Mouse (Mus musculus): ENCODE measurements around the gene Map2k4. TPM values are rescaled to one million over a fixed set of nuclear protein-coding genes. Genes with fewer than 3 reads are reported as not detected.
A peak's percentile ranks its signal among the peaks of the same experiment; 100 is the strongest.

The Map2k4 gene
- polyA plus RNA-seq, 1 experiment from 2014 or later, result 85.2 TPM

DNA sequence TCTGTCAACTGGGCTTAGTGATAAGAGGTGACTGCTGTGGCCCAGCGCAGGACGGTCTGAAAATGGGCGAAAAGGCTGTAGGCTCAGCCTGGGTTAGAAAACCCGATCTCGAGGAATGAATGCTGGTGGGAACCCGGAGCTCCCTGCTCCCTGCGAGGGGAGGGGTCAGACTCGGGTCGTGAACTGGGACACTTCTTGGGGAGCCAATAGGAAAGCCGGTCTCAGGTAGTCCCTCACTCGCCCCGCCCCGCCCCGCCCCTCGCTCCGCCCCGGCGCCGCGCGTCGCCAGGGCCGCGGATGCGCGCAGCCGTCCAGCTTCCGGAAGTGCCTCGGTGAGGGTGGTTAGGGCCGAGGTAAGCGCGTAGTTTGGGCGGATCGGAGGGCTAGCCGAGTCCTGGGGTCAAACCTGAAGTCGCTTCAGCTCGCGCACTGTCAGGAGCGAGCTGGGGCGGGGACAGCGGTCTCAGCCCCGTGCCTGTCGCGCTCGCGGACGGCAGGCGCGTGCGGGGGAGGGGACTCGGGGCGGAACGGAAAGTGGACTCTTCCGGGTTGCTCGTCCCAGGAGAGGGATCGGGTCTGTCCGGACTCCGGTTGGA is 18.9 kb upstream of the Map2k4 start, which contains the start of gene Zkscan6:
Gene Zkscan6 (plus strand): TSS at position 267 of the 596 bp plus-strand sequence.
- H3K36me3 ChIP-seq (ENCODE audit: control insufficient read depth, insufficient read depth, low read length), result no peaks in the 10 kb centered on the region
- H3K27ac ChIP-seq (ENCODE audit: low read depth, low read length), result peak within 1 kb of the TSS; percentile 55; the same call in 1 of the 2 replicates
- peak within 1 kb of the TSS; percentile 86 for H3K4me3 ChIP-seq (ENCODE audit: low read depth, low read length)
- ATAC-seq, result peak; percentile 98
- peak; percentile 92 for DNase-seq (ENCODE audit: low spot score)
- H3K9me3 ChIP-seq (replicated peaks; ENCODE audit: control insufficient read depth, low read length), result no peaks in the 10 kb centered on the region
- peak within 1 kb of the TSS; percentile 79 for H3K9ac ChIP-seq (ENCODE audit: low read length)
- peak within 1 kb of the TSS; percentile 64 for H3K4me2 ChIP-seq (ENCODE audit: low read length)
- H3K27me3 ChIP-seq (replicated peaks; ENCODE audit: control insufficient read depth, insufficient read depth, low read length), result no peaks in the 10 kb centered on the region
- under 1% methylated on average over 54 of the region's 58 CpGs for WGBS
- peaks cover 4% of the 10 kb centered on the region for H3K4me1 ChIP-seq (ENCODE audit: control insufficient read depth, insufficient read depth, low read length)

DNA sequence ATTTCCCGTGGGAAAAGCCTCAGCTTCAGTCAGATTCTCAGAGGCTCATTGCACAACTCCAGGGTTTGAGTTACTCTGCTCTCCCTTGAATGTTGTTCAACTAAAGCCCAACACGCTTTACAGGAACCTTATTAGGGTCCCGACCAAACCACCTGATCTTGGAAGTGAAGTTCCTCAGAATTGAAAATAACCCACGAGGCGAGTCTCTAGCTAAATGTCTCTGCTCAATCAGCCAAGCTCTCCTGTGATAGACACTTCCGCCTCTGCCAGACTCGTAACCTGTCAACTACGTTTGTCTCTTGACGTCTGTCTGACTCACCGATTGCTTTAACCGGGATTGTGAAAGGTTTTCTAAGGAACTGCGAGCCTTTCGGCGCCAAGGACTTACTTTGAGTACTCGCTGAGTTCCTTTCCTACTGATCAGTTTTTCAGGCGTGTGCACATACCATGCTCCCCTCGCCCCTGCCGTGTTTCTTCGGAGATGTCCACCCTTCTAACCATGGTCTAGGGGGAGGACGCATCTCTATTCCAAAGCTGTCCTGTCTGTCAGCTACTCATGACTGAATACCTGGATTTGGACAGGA is 18.3 kb upstream of the Map2k4 start:
- H3K9ac ChIP-seq (ENCODE audit: low read length), result peak overlapping the region; percentile 79
- peak overlapping the region; percentile 64 for H3K4me2 ChIP-seq (ENCODE audit: low read length)
- WGBS, result 2% methylated on average over 20 of the region's 20 CpGs
- peaks cover 4% of the 10 kb centered on the region for H3K4me1 ChIP-seq (ENCODE audit: control insufficient read depth, insufficient read depth, low read length)
- H3K27ac ChIP-seq (ENCODE audit: low read depth, low read length), result no peak overlapping the region
- H3K36me3 ChIP-seq (ENCODE audit: control insufficient read depth, insufficient read depth, low read length), result no peaks in the 10 kb centered on the region
- no peaks in the 10 kb centered on the region for H3K27me3 ChIP-seq (replicated peaks; ENCODE audit: control insufficient read depth, insufficient read depth, low read length)
- DNase-seq (ENCODE audit: low spot score) (peak; percentile 38), ATAC-seq (peak; percentile 10)
- peak overlapping the region; percentile 86 for H3K4me3 ChIP-seq (ENCODE audit: low read depth, low read length)
- no peaks in the 10 kb centered on the region for H3K9me3 ChIP-seq (replicated peaks; ENCODE audit: control insufficient read depth, low read length)

DNA sequence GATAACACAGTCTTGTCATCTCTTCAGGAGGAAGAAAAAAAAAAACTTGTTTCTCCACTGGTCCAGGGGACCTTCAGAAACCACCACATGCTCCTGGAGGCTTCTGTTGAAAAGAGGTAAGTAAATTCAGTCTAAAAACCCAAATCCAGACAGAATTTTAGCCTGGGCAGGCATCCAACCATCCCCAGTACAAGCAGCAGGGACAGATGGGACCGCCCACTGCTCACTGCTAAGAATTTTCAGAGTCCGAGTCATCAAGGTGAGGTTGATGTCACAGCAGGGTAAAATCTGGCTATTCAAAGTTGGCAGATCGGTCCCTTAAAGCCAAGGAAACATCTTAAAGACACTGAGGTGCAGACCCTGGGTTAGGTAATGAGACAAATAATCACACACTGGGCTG is 13.8 kb upstream of the Map2k4 start:
- 50% methylated on average over 3 of the region's 3 CpGs for WGBS
- no peak overlapping the region for H3K27ac ChIP-seq (ENCODE audit: low read depth, low read length)
- ATAC-seq, result no peak

DNA sequence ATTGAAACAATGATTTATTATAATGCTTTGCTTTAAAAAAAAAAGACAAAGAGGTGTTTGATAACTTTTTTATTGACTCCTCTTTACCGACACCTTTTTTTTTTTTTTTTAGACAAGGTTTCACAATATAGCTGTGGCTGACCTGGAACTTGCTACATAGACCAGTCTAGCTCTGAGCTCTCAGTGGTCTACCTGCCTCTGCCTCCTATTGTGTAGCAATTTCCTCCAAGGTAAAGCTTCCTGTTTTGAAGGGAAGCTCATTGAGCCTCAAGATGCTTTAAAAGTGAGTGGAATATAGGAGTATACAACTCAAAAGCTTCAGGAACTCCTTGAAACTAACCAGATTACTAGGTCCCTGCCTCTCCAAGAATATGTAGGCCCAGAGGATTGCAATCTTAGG is 7.8 kb upstream of the Map2k4 start:
- no peak overlapping the region for H3K27ac ChIP-seq (ENCODE audit: low read depth, low read length)
- DNase-seq (ENCODE audit: low spot score) (no peak), ATAC-seq (no peak)
- H3K4me3 ChIP-seq (ENCODE audit: low read depth, low read length), result no peak overlapping the region
- no peaks in the 10 kb centered on the region for H3K9me3 ChIP-seq (replicated peaks; ENCODE audit: control insufficient read depth, low read length)
- no peak overlapping the region for H3K4me2 ChIP-seq (ENCODE audit: low read length)
- H3K9ac ChIP-seq (ENCODE audit: low read length), result no peak overlapping the region
- no peaks in the 10 kb centered on the region for H3K27me3 ChIP-seq (replicated peaks; ENCODE audit: control insufficient read depth, insufficient read depth, low read length)
- no peaks in the 10 kb centered on the region for H3K36me3 ChIP-seq (ENCODE audit: control insufficient read depth, insufficient read depth, low read length)
- no peaks in the 10 kb centered on the region for H3K4me1 ChIP-seq (ENCODE audit: control insufficient read depth, insufficient read depth, low read length)
- WGBS, result 78% methylated on average over 1 of the region's 1 CpGs

More for the DNA sequence above, 13.8 kb upstream of the Map2k4 start:
- H3K9me3 ChIP-seq (replicated peaks; ENCODE audit: control insufficient read depth, low read length), result no peaks in the 10 kb centered on the region
- H3K27me3 ChIP-seq (replicated peaks; ENCODE audit: control insufficient read depth, insufficient read depth, low read length), result no peaks in the 10 kb centered on the region
- H3K4me1 ChIP-seq (ENCODE audit: control insufficient read depth, insufficient read depth, low read length), result no peaks in the 10 kb centered on the region
- H3K4me2 ChIP-seq (ENCODE audit: low read length), result no peak overlapping the region
- no peak overlapping the region for H3K9ac ChIP-seq (ENCODE audit: low read length)
- H3K4me3 ChIP-seq (ENCODE audit: low read depth, low read length), result no peak overlapping the region
- no peaks in the 10 kb centered on the region for H3K36me3 ChIP-seq (ENCODE audit: control insufficient read depth, insufficient read depth, low read length)
- no peak for DNase-seq (ENCODE audit: low spot score)

DNA sequence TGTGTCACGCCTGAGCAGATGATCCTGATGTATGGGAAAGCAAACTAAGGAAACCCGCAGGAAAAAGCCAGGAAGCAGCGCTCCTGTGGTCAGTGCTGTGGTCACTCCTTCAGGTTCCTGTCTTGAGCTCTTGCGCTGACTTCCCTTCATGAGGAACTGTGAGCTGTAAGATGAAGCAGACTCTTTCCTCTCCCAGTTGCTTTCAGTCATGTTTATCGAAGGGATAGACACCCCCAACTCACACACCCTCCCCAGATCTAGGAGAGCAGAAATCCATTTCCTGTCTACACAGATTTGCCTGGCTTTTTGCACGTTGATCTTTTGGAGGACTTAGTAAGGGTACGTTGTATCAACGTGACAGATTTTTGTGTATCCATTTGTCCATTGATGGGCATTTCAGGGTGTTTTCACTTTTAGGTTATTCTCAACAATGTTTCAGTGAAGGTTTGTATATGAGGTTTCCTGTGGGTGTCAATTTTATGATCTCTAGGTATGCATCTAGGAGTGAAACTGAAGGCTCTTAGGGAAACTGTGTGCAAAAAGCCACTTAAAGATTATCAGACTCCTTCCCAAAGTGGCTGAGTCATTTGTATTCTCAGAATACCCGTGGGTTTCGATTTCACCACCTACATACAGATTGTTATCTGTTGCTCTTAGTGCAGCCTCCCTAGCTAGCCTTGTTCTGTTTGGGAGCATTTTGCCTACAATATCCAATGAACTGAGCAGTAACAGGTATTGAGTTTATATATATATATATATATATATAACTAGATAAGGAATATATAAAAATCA is 6.5 kb upstream of the Map2k4 start:
- Histone ChIP-seq H3K9me3 (replicated peaks; ENCODE audit: control insufficient read depth, low read length) (no peaks in the 10 kb centered on the region), H3K27me3 (replicated peaks; ENCODE audit: control insufficient read depth, insufficient read depth, low read length) (no peaks in the 10 kb centered on the region), H3K36me3 (ENCODE audit: control insufficient read depth, insufficient read depth, low read length) (no peaks in the 10 kb centered on the region), H3K27ac (ENCODE audit: low read depth, low read length) (no peak overlapping the region), H3K4me2 (ENCODE audit: low read length) (no peak overlapping the region), H3K4me1 (ENCODE audit: control insufficient read depth, insufficient read depth, low read length) (no peaks in the 10 kb centered on the region), H3K4me3 (ENCODE audit: low read depth, low read length) (no peak overlapping the region), H3K9ac (ENCODE audit: low read length) (no peak overlapping the region)
- 82% methylated on average over 10 of the region's 10 CpGs for WGBS
- ATAC-seq (no peak), DNase-seq (ENCODE audit: low spot score) (no peak)

DNA sequence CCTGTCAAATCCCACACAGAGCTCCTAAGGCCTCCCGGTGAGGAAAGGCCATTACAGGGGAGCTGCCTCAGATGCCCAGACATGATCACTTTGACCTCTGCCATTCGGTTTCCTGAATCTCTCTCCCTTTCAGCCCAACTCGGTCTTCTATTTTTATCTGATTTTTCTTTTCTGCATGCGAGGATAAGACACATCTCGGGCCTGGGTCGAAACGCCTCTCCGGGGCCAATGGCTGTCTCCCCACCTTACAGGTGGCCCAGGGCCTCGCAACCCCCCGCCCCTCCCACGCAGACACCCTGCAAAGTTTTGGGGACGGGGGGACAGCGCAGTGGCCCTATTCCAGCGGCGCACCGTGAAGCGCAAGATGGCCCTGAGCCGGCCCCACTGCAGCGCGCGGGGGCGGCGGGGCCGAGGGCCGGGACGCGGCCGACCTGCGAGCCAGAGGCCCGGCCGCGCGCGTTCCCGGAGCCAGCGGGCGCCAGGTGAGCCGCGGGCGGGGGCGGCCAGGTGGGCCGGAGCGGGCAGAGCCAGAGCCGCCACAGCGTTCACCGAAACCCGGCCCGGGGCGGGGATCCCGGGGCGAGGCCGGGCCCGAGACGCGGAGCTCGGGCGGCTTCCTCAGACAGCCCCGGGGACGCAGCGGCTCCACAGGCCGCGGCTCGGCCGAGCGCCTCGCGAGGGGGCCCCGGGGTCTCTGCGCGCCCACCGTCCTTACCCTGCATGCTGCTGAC is 511 bp downstream of the Map2k4 start:
- no peaks in the 10 kb centered on the region for H3K36me3 ChIP-seq (ENCODE audit: control insufficient read depth, insufficient read depth, low read length)
- no peaks in the 10 kb centered on the region for H3K9me3 ChIP-seq (replicated peaks; ENCODE audit: control insufficient read depth, low read length)
- no peaks in the 10 kb centered on the region for H3K27me3 ChIP-seq (replicated peaks; ENCODE audit: control insufficient read depth, insufficient read depth, low read length)
- H3K9ac ChIP-seq (ENCODE audit: low read length), result peak overlapping the region; percentile 99
- peak overlapping the region; percentile 90 for H3K27ac ChIP-seq (ENCODE audit: low read depth, low read length)
- ATAC-seq (peak; percentile 90), DNase-seq (ENCODE audit: low spot score) (peak; percentile 13)
- peaks cover 11% of the 10 kb centered on the region; the same call in 1 of the 2 replicates for H3K4me1 ChIP-seq (ENCODE audit: control insufficient read depth, insufficient read depth, low read length)
- peak overlapping the region; percentile 79 for H3K4me2 ChIP-seq (ENCODE audit: low read length)
- under 1% methylated on average over 65 of the region's 71 CpGs for WGBS
- H3K4me3 ChIP-seq (ENCODE audit: low read depth, low read length), result peak overlapping the region; percentile 94

DNA sequence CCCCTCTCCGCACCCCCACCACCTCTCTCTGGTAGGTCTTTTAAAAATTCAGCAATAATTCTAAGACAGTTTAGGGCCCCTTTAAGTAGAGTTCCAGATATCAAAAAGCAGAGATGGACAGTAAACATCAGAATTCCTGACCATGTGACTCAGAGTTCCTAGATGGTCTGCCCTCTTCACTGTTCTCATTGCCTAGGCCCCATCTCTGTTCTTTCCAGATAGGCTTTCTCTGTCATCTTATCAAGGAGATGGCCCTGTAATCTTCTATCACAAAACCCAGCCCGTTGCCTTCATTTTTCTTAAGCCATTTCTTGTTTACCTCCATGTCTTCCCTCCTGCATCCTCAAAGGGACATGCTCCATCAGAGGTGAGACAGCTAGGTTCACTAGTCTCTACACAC is 1.9 kb downstream of the Map2k4 start:
- no peak for ATAC-seq
- Histone ChIP-seq H3K27me3 (replicated peaks; ENCODE audit: control insufficient read depth, insufficient read depth, low read length) (no peaks in the 10 kb centered on the region), H3K36me3 (ENCODE audit: control insufficient read depth, insufficient read depth, low read length) (0 out of 2 replicates have a peak, but pooled peaks cover under 1% of the 10 kb centered on the region), H3K4me3 (ENCODE audit: low read depth, low read length) (no peak overlapping the region), H3K9me3 (replicated peaks; ENCODE audit: control insufficient read depth, low read length) (no peaks in the 10 kb centered on the region), H3K27ac (ENCODE audit: low read depth, low read length) (no peak overlapping the region), H3K4me2 (ENCODE audit: low read length) (peak overlapping the region; percentile 79), H3K4me1 (ENCODE audit: control insufficient read depth, insufficient read depth, low read length) (peaks cover 11% of the 10 kb centered on the region; the same call in 1 of the 2 replicates), H3K9ac (ENCODE audit: low read length) (no peak overlapping the region)
- DNase-seq (ENCODE audit: low spot score), result no peak
- WGBS, result 93% methylated on average over 2 of the region's 2 CpGs

DNA sequence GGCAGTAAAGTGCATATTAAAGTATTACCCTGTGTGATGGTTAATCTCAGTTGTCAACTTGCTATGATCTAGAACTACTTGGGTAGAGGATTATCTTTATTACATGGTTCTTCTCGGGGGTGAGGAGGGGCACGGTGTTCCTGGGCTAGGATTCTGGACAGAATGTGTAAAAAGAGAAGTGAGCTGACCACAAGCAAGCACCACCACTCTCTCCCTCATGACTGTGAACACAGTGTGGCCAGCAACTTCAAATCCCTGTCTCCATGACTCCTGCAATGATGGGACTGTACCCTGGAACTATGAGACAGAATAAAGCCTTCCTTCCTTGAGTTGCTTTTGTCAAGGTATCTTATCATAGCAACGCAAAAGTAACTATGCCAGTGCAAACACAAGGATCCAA is 6.5 kb downstream of the Map2k4 start:
- Histone ChIP-seq H3K4me3 (ENCODE audit: low read depth, low read length) (no peak overlapping the region), H3K9ac (ENCODE audit: low read length) (no peak overlapping the region)
- no peak for ATAC-seq

More for the DNA sequence above, 6.5 kb downstream of the Map2k4 start:
- Histone ChIP-seq H3K27ac (ENCODE audit: low read depth, low read length) (no peak overlapping the region), H3K36me3 (ENCODE audit: control insufficient read depth, insufficient read depth, low read length) (peaks cover 12% of the 10 kb centered on the region), H3K4me2 (ENCODE audit: low read length) (no peak overlapping the region), H3K27me3 (replicated peaks; ENCODE audit: control insufficient read depth, insufficient read depth, low read length) (no peaks in the 10 kb centered on the region), H3K9me3 (replicated peaks; ENCODE audit: control insufficient read depth, low read length) (no peaks in the 10 kb centered on the region), H3K4me1 (ENCODE audit: control insufficient read depth, insufficient read depth, low read length) (peaks cover 5% of the 10 kb centered on the region; the same call in 1 of the 2 replicates)
- DNase-seq (ENCODE audit: low spot score), result no peak
- WGBS, result 92% methylated on average over 3 of the region's 3 CpGs

All from forebrain, embryonic 14.5 days (tissue).